Mouse (Mus musculus): ENCODE measurements around the gene Atpaf1.

DNA sequence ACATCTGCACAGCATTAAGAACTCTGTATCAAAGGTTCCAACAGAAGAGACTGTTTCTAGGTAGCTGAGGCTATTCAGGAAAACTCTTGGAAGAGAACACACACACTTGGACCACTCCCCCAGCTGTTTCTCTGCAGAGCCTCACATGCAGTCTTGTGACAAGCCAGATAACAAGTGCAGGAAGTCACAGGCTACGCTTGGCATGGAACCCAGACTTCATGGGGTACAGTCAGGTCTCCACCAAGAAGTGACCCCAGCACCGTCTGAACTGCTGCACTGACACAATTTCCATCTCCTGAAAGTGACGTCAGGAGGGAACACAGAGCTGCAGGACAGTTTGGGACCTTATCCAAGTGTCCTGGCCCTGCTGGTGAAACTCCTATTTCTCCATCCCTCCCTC, 37.3 kb downstream of the Atpaf1 start:
- TF ChIP-seq CTCF (IDR thresholded peaks at IDR 0.05; ENCODE audit: control insufficient read depth, insufficient read depth, low read length) (no peak), POLR2A (IDR thresholded peaks at IDR 0.05; ENCODE audit: borderline replicate concordance, control insufficient read depth, low read depth, low read length) (no peak)
